Mouse (Mus musculus) spleen, adult 12 weeks (tissue): Measurements from ENCODE around the gene Hoxd4.

Source experiments
- DNase-seq: peaks from one replicate; pipeline ENCODE4 v3.0.0; 2022; ENCODE audit warnings: low spot score

Gene Hoxd4

GRCm38 (mm10) chr2:74692808-74693431 lies 18.8 kb upstream of the Hoxd4 start:
- no peak for DNase-seq

GRCm38 (mm10) chr2:74693432-74693827 lies 18.3 kb upstream of the Hoxd4 start:
- DNase-seq: no peak

DNA sequence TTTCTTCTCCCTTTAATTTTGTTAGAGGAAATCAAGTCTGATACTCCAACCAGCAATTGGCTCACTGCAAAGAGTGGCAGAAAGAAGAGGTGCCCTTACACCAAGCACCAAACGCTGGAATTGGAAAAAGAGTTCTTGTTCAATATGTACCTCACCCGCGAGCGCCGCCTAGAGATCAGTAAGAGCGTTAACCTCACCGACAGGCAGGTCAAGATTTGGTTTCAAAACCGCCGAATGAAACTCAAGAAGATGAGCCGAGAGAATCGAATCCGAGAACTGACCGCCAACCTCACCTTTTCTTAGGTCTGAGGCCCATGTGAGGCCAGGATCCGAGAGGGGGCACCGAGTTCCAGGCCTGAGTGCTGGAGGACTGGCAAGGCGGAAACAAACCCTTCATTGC lies 17.7 kb upstream of the Hoxd4 start:
- DNase-seq: no peak

DNA sequence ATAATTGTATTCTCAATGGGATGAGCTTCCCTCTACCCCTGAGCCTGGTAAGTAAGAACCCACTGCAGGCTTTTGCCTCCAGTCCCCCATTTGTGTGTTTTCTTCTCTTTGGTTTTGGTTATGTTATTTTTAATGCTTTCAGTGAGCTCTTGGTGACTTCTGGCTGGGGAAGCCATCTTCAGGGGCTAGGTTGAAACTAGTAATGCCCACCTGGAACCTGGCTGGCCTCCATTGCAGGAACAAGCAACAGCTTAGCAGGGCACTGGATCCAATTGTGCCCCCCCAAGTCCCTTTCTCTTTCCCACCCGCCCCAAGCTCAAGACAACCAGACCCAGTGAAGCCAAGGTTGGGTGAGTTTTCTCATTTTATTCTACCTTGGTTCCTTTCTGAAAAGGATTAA lies 16.3 kb upstream of the Hoxd4 start:
- no peak for DNase-seq

GRCm38 (mm10) chr2:74695813-74696430 lies 15.8 kb upstream of the Hoxd4 start:
- no peak for DNase-seq

- DNase-seq: no peak
Observed at GRCm38 (mm10) chr2:74696442-74697335, 15.0 kb upstream of the Hoxd4 start.

GRCm38 (mm10) chr2:74697567-74698121 lies 14.1 kb upstream of the Hoxd4 start, which contains the start of gene Hoxd9:
Gene Hoxd9, plus strand, starts transcription at chr2:74697727.
- DNase-seq: no peak

DNA sequence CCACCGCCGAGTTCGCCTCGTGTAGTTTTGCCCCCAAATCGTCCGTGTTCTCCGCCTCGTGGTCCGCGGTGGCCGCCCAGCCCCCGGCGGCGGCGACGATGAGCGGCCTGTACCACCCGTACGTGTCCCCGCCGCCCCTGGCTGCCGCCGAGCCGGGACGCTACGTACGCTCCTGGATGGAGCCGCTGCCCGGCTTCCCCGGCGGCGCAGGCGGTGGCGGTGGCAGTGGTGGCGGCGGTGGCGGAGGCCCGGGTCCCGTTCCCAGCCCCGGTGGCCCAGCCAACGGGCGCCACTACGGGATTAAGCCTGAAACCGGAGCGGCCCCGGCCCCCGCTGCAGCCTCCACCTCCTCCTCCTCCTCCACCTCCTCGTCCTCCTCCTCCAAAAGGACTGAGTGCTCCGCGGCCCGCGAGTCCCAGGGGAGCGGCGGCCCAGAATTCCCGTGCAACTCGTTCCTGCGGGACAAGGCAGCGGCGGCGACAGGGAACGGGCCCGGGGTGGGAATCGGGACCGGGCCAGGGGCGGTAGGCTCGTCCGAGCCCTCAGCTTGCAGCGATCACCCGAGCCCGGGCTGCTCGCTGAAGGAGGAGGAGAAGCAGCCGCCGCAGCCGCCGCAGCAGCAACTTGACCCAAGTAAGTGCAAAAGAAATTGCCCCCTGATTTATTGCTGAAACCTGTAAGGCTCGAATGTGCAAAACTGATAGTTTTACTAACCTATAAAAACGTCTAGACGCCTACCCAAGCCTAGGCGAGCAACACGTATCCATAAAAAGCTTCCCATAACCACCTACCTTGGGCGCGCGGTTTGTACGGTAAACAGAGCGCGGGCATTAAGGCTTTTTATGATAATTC lies 13.3 kb upstream of the Hoxd4 start:
- DNase-seq: no peak

- DNase-seq: no peak
Observed at GRCm38 (mm10) chr2:74699053-74699430, 12.7 kb upstream of the Hoxd4 start.

- no peak for DNase-seq
Observed at GRCm38 (mm10) chr2:74699664-74700545, 11.8 kb upstream of the Hoxd4 start.

DNA sequence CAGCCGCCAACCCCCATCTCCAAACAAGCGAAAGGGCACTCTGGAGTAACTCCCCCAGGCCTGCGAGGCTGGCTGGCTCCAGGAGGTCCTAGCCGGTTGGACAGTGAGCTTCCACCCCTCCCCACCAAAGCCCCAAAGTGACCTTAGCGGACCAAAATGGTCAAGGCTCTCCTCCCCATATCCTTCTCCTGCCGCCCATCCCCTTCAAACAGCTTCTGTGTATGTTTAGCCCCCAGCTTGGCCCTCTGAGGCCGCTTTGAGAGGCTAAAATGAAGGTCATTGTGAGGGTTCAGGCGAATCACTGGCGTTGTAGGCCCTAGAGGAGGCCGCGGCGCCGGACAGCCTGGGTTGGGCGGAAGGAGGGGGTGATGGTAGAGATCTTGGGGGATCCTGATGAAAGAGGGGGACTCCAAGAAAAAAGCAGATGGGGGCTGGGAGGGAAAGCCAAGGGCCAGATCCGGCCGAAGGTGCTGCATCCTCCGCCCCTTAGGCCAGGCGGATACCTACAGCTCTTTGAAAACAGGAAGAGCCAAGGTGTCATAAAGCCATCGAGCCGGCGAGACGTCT lies 11.1 kb upstream of the Hoxd4 start:
- no peak for DNase-seq

GRCm38 (mm10) chr2:74701949-74702819 lies 9.5 kb upstream of the Hoxd4 start:
- DNase-seq: no peak

- no peak for DNase-seq
Observed at GRCm38 (mm10) chr2:74702820-74703219, 8.9 kb upstream of the Hoxd4 start.

DNA sequence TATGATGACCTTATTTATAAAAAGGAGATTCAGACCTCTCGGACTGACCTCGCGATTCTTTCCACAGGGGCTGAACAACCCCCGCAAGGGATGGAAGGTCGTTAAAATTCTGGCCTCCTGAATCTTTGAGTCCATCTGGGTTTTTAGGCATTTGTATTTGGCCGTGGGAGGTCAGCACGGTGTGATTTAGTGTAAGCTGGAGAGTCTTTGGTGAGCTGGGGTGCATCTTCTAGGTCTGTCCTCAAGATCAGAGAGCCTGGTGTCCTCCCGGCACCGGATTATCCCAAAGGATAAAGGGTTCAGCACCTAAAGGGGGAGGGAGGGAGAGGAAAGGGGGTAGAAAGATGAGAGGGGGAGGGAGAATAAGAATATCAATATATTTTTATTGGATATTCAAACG lies 8.4 kb upstream of the Hoxd4 start:
- no peak for DNase-seq

GRCm38 (mm10) chr2:74703720-74704392 lies 7.9 kb upstream of the Hoxd4 start:
- DNase-seq: no peak

GRCm38 (mm10) chr2:74704393-74704998 lies 7.2 kb upstream of the Hoxd4 start, which contains the start of gene Hoxd8:
Gene Hoxd8, plus strand, starts transcription at chr2:74704615.
- no peak for DNase-seq

GRCm38 (mm10) chr2:74704999-74705466 lies 6.7 kb upstream of the Hoxd4 start:
- no peak for DNase-seq

DNA sequence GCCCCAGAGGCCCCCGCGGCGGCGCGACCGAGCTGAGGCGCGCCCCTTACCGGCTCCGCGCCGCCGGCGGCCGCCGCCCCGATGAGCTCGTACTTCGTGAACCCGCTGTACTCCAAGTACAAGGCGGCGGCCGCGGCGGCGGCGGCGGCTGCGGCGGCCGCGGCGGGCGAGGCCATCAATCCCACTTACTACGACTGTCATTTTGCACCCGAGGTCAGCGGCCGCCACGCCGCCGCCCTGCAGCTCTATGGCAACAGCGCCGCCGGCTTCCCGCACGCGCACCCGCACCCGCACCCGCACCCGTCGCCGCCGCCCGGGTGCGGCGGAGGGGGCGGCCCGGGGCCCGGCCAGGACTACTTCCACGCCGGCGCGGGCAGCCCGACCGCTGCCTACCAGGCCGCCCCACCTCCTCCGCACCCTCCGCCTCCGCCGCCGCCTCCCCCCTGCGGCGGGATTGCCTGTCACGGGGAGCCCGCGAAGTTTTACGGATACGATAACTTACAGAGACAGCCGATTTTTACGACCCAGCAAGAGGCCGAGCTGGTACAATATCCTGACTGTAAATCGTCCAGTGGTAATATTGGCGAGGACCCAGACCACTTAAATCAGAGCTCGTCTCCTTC lies 6.2 kb upstream of the Hoxd4 start:
- no peak for DNase-seq
